Mouse (Mus musculus) regulatory T cell (primary cell): ENCODE results near the gene Csf1.

Experiments used
- in situ Hi-C: fragments of 300-600 bp; cut with MboI, MseI; formaldehyde crosslinking; loops from one replicate; pipeline ENCODE4 v1.15.1; 2025; ENCODE audit warnings: high pct_unique_total_duplicates

Csf1 gene

GRCm38 (mm10) chr3:107781304-107781703 is 21.0 kb upstream of the Csf1 start:
- in situ Hi-C loops = no loop called here

GRCm38 (mm10) chr3:107778016-107778415 is 17.7 kb upstream of the Csf1 start:
- in situ Hi-C loops = no loop called here

- in situ Hi-C loops = no loop called here
Measured at GRCm38 (mm10) chr3:107776295-107776694, 16.0 kb upstream of the Csf1 start.

- in situ Hi-C loops = no loop called here
Measured at GRCm38 (mm10) chr3:107775736-107776135, 15.5 kb upstream of the Csf1 start.

GRCm38 (mm10) chr3:107775056-107775455 is 14.8 kb upstream of the Csf1 start:
- in situ Hi-C loops = no loop called here

GRCm38 (mm10) chr3:107772860-107773259 is 12.6 kb upstream of the Csf1 start:
- in situ Hi-C loops = no loop called here

GRCm38 (mm10) chr3:107769692-107770091 is 9.4 kb upstream of the Csf1 start:
- in situ Hi-C loops = no loop called here

GRCm38 (mm10) chr3:107768104-107768989 is 8.1 kb upstream of the Csf1 start:
- in situ Hi-C loops = no loop called here

GRCm38 (mm10) chr3:107766804-107767203 is 6.5 kb upstream of the Csf1 start:
- in situ Hi-C loops = no loop called here

- in situ Hi-C loops = no loop called here
Measured at GRCm38 (mm10) chr3:107765979-107766378, 5.7 kb upstream of the Csf1 start.

- in situ Hi-C loops = no loop called here
Measured at GRCm38 (mm10) chr3:107763552-107763951, 3.3 kb upstream of the Csf1 start.

GRCm38 (mm10) chr3:107761446-107761845 is 1.2 kb upstream of the Csf1 start:
- in situ Hi-C loops = no loop called here

- in situ Hi-C loops = no loop called here
Measured at GRCm38 (mm10) chr3:107760771-107761170, 502 bp upstream of the Csf1 start.

GRCm38 (mm10) chr3:107758638-107759037 is 1.6 kb downstream of the Csf1 start:
- in situ Hi-C loops = no loop called here

- in situ Hi-C loops = no loop called here
Measured at GRCm38 (mm10) chr3:107758176-107758575, 2.1 kb downstream of the Csf1 start.

- in situ Hi-C loops = no loop called here
Measured at GRCm38 (mm10) chr3:107757365-107758129, 2.7 kb downstream of the Csf1 start.

GRCm38 (mm10) chr3:107756481-107756866 is 3.8 kb downstream of the Csf1 start:
- in situ Hi-C loops = no loop called here

- in situ Hi-C loops = no loop called here
Measured at GRCm38 (mm10) chr3:107755702-107756480, 4.4 kb downstream of the Csf1 start.

GRCm38 (mm10) chr3:107754632-107755031 is 5.6 kb downstream of the Csf1 start:
- in situ Hi-C loops = no loop called here

- in situ Hi-C loops = no loop called here
Measured at GRCm38 (mm10) chr3:107751607-107752006, 8.7 kb downstream of the Csf1 start.

GRCm38 (mm10) chr3:107750775-107751540 is 9.3 kb downstream of the Csf1 start:
- in situ Hi-C loops = no loop called here
